In genomic region chr1:177561716-177562588, GRCm38 (mm10) we compare ENCODE assay signal across 12 mouse cellular contexts.
A peak's percentile ranks its signal among the peaks of the same experiment; 100 is the strongest.
DNase-seq lines count a peak whose midpoint lies in the region; ATAC-seq lines count a peak whose summit lies in the region.
"Had no signal": no experiment of that assay in that cellular context is flagged by ENCODE, and none has a peak within 500 bp of the region (broad histone marks: within the 10 kb centered on the region; RNA-seq: fewer than 3 reads in every experiment).

No protein-coding gene starts in this region.

- H3K4me3 ChIP-seq in forebrain, embryonic 11.5 days (ENCODE audit: low read depth, low read length), result no peak overlapping the region
- no peak overlapping the region for H3K4me3 ChIP-seq in hindbrain, embryonic 16.5 days (ENCODE audit: low read length)
- H3K4me3 ChIP-seq in neural tube, embryonic 12.5 days, result no peak overlapping the region
- H3K4me3 ChIP-seq: heart, adult 2 months; left cerebral cortex, adult 2 months; liver, embryonic 13.5 days had no signal

- no peak overlapping the region for H3K9ac ChIP-seq in forebrain, embryonic 11.5 days (ENCODE audit: low read length)
- no peak overlapping the region for H3K9ac ChIP-seq in hindbrain, embryonic 16.5 days (ENCODE audit: low read depth, low read length)
- H3K9ac ChIP-seq in neural tube, embryonic 12.5 days, result no peak overlapping the region
- H3K9ac ChIP-seq: liver, embryonic 13.5 days had no signal

- no peaks in the 10 kb centered on the region for H3K27me3 ChIP-seq in forebrain, embryonic 11.5 days (ENCODE audit: control insufficient read depth, insufficient read depth, low read length)
- no peaks in the 10 kb centered on the region for H3K27me3 ChIP-seq in hindbrain, embryonic 16.5 days (replicated peaks; ENCODE audit: control insufficient read depth, insufficient read depth, low read length)
- H3K27me3 ChIP-seq in neural tube, embryonic 12.5 days (replicated peaks), result no peaks in the 10 kb centered on the region
- H3K27me3 ChIP-seq: liver, embryonic 13.5 days had no signal

- no peak overlapping the region for H3K27ac ChIP-seq in forebrain, embryonic 11.5 days (ENCODE audit: low read depth, low read length)
- H3K27ac ChIP-seq in hindbrain, embryonic 16.5 days (ENCODE audit: low read depth, low read length), result no peak overlapping the region
- no peak overlapping the region for H3K27ac ChIP-seq in neural tube, embryonic 12.5 days
- H3K27ac ChIP-seq: heart, adult 2 months; left cerebral cortex, adult 2 months; liver, embryonic 13.5 days had no signal

- H3K9me3 ChIP-seq in forebrain, embryonic 11.5 days (ENCODE audit: control insufficient read depth, low read length), result no peaks in the 10 kb centered on the region
- H3K9me3 ChIP-seq in hindbrain, embryonic 16.5 days (ENCODE audit: control insufficient read depth, low read length), result no peaks in the 10 kb centered on the region
- no peaks in the 10 kb centered on the region for H3K9me3 ChIP-seq in neural tube, embryonic 12.5 days
- H3K9me3 ChIP-seq: liver, embryonic 13.5 days had no signal

- ATAC-seq in forebrain, embryonic 11.5 days (replicated peaks; ENCODE audit: low FRiP score), result peak; percentile 72
- peak; percentile 51 for ATAC-seq in hindbrain, embryonic 16.5 days
- ATAC-seq in neural tube, embryonic 12.5 days (ENCODE audit: low FRiP score, low read depth), result peak; percentile 83

- H3K4me2 ChIP-seq in forebrain, embryonic 11.5 days (ENCODE audit: low read depth, low read length, severe bottlenecking), result no peak overlapping the region
- H3K4me2 ChIP-seq in hindbrain, embryonic 16.5 days (ENCODE audit: low read length), result peak overlapping the region; percentile 32
- H3K4me2 ChIP-seq in neural tube, embryonic 12.5 days (replicated peaks), result peak overlapping the region; percentile 48
- H3K4me2 ChIP-seq: liver, embryonic 13.5 days had no signal

- H3K4me1 ChIP-seq in forebrain, embryonic 11.5 days (replicated peaks; ENCODE audit: control insufficient read depth, insufficient read depth, low read length), result peaks cover 2% of the 10 kb centered on the region; the same call in 1 of the 2 replicates
- H3K4me1 ChIP-seq in hindbrain, embryonic 16.5 days (ENCODE audit: control insufficient read depth, insufficient read depth, low read depth, low read length), result peaks cover 3% of the 10 kb centered on the region; the same call in 1 of the 2 replicates
- peaks cover 17% of the 10 kb centered on the region for H3K4me1 ChIP-seq in neural tube, embryonic 12.5 days
- H3K4me1 ChIP-seq: liver, embryonic 13.5 days had no signal

- 50% methylated on average over 17 of the region's 17 CpGs for WGBS in forebrain, embryonic 11.5 days
- 20% methylated on average over 17 of the region's 17 CpGs for WGBS in hindbrain, embryonic 16.5 days
- 12% methylated on average over 17 of the region's 17 CpGs for WGBS in neural tube, embryonic 12.5 days

- peak; percentile 77 for DNase-seq in embryo, embryonic 10.5 days (ENCODE audit: low spot score)
- no peak for DNase-seq in forebrain, embryonic 11.5 days (ENCODE audit: low spot score)
- no peak for DNase-seq in thymus, postnatal 4 days
- DNase-seq in adrenal gland, postnatal 14 days, result no peak
- DNase-seq in right cerebral cortex, postnatal 25 days, result no peak
- DNase-seq: heart, adult 2 months; kidney, postnatal 25 days; liver, embryonic 13.5 days; thymus, postnatal 25 days had no signal

- no peaks in the 10 kb centered on the region for H3K36me3 ChIP-seq in forebrain, embryonic 11.5 days (ENCODE audit: control insufficient read depth, insufficient read depth, low read length)
- no peaks in the 10 kb centered on the region for H3K36me3 ChIP-seq in hindbrain, embryonic 16.5 days (ENCODE audit: control insufficient read depth, insufficient read depth, low read length)
- no peaks in the 10 kb centered on the region for H3K36me3 ChIP-seq in neural tube, embryonic 12.5 days
- H3K36me3 ChIP-seq: liver, embryonic 13.5 days had no signal
